Mouse (Mus musculus) splenic B cell, adult 2 months (primary cell): ENCODE measurements around the gene Klf17.

Experiments
- DNase-seq: peaks from one replicate; pipeline ENCODE4 v3.0.0-alpha.2; 2011; ENCODE audit warnings: low read depth, low spot score
- H3K27me3 ChIP-seq: 2 replicates; pipeline ENCODE4 v1.6.1; 2012; ENCODE audit warnings: mild to moderate bottlenecking, low read length, moderate library complexity, mixed read lengths; ENCODE audit not compliant: control insufficient read depth, poor library complexity, insufficient read depth, severe bottlenecking
- H3K36me3 ChIP-seq: 2 replicates; pipeline ENCODE4 v1.6.1; 2012; ENCODE audit warnings: mild to moderate bottlenecking, low read length, moderate library complexity, mixed read lengths; ENCODE audit not compliant: control insufficient read depth, poor library complexity, insufficient read depth, severe bottlenecking

The Klf17 gene

DNA sequence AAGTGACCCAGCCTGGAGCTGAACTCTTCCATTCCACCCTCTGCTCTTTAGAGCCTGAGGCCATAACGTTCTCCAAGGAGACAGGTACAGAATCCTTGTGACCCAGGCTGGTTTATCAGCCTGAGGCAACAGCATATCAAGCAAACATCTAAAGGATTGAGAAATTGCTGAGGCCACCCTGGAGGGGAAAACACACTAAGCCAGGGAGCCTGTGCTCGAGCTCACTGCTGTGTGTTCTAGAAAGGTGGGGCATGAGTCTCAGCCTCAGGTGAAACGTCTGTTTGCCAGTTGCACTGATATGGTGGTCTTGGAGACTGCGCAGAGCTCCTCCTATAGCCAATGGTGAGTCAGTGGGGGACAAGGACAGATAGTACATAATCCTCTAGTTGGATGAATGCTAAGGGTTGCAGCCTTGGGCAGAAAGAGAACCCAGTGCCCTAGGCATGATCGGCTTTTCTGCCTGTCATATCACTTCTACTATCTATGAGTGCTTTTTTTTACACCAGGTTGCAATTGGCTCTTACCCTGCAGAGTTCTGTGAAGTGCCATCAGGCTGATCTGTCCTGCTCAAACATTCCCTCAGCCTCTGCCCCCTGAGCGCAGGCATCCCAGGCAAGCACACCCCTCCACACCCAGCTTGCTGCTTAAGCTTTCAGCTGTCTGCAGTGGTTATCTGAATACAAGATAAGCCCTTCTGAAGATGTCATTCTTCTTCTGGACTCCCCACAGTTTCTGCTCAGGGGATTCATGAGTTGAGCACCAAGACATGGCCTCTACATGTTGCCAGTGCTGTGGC is 51.9 kb downstream of the Klf17 start:
- no peak for DNase-seq
- H3K36me3 ChIP-seq = no peaks in the 10 kb centered on the region
- no peaks in the 10 kb centered on the region for H3K27me3 ChIP-seq

- Histone ChIP-seq H3K27me3 (no peaks in the 10 kb centered on the region), H3K36me3 (no peaks in the 10 kb centered on the region)
- DNase-seq = no peak
Measured at GRCm38 (mm10) chr4:117712314-117712713, 53.1 kb downstream of the Klf17 start.

GRCm38 (mm10) chr4:117708780-117709550 is 56.5 kb downstream of the Klf17 start:
- no peak for DNase-seq
- Histone ChIP-seq H3K27me3 (no peaks in the 10 kb centered on the region), H3K36me3 (no peaks in the 10 kb centered on the region)
